Mouse (Mus musculus): Measurements from ENCODE around the gene Rlbp1.

Rlbp1 gene

GRCm38 (mm10) chr7:79376516-79377275 lies 10.2 kb downstream of the Rlbp1 start:
- no peak for DNase-seq (ENCODE audit: low read depth)

DNA sequence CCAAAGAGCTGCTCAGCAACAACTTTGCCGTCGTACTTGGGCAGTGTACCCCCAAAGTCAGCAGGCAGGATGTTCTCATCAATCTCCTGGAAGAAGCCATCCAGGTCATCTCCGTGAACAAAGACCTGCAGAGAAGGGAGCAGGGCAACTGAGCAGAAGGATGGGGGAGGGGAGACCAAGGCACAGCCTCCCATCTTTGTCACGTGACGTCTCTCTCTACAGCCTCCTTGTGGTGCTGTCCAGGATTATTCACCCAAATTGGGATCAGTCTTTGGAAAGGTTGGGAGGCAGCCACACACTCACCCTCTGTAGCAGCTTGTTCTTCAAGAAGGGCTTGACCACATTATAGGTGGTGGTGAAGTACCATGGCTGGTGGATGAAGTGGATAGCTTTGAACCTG lies 11.3 kb downstream of the Rlbp1 start:
- no peak for DNase-seq (ENCODE audit: low read depth)

DNA sequence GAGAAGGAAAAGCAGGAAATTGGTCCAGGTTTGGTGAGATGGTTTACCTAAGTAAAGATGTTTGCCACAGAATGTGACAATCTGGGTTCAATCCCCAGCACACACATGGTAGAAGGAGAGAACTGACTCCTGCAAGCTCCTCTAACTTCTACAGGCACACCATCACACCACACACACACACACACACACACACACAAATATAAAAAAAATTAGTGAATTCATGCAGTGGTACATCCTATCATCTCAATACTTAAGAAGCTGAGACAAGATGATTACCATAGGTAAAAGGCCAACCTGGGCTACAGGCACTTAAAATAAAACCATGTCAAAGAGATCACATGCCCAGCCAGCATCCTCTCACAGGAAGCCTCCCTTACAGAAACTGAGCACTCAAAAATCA lies 12.8 kb downstream of the Rlbp1 start:
- DNase-seq (ENCODE audit: low read depth), result no peak

DNA sequence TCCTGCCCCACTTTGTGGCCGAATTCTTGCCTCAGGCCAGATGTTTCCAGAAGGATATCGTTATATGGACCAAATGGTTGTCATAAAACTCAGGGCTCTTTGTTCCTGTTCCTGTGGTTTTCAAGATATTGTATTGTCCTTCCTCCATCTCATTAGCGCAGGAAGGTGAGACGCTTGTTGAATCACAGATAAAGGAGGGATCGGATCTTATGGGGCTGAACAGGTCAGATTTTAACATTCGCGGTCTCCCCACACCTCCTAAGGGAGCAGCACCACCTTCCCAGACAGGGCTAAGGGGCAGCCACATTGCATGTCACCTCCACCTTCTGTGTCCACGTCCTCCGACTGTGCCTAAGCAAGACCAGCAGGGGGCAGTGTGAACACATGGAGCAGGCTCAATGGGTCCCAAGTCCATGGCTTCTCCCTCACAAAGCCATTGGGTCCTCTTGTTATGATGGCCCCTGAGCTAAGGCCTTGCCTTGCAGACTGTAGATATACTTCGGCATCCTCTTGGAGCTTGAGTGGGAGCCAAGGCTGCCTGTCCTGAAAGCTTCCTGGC lies 15.4 kb downstream of the Rlbp1 start:
- DNase-seq (ENCODE audit: low read depth), result peak; percentile 80

- no peak for DNase-seq (ENCODE audit: low read depth)
These were observed 17.4 kb downstream of the Rlbp1 start for GRCm38 (mm10) chr7:79369416-79369815.

GRCm38 (mm10) chr7:79368664-79369063 lies 18.2 kb downstream of the Rlbp1 start:
- no peak for DNase-seq (ENCODE audit: low read depth)

DNA sequence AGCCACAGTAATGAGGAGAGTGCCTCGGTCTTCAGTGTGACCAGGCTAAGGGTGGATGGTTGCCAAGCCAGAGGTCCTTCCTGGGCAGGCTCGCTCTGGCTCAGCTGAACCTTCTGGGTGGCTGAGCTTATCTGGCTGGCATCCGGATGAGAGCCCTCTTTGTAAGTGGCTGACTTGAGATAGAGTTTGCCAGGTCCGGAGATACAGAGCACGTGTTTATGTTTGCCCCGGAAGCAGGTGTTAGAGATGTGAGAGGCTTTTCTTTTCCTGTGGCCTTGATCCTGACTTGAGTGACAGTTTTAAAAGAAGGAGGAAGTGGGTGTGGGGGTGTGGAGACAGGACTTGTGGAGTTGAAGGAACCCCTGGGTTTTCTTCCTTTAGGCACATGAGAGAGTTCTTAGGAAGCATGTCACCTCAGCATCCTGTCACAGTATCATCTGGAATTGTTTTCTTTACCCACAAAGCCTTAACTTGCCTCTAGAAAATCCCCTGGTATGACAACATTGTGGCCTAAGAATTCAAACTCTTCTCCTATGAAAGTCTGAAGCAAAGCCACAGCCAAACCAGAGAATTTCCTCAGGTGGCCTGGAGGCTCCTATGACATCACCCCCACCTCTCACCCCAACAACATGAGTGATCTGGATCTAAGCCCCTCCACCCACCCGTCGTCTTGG lies 23.3 kb downstream of the Rlbp1 start:
- DNase-seq (ENCODE audit: low read depth), result no peak

DNA sequence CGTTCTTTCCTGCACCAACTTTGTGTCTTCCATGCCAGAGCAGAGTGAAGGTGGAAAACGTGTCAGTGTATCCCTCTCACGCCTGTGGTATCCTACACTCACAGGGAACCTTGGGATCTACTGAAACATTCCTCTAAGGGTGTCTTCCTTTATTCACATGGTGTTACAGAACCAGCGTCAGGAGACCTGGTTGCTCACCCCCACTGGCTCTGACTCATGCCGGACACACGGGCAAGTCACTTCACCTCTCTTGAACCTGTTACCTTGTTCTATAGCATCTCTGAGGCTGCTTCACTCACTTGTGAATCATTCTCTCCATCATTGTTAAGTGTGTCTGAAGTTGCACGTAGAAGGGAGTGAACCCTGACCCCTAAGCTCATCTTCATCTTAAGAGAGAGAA lies 24.0 kb downstream of the Rlbp1 start:
- DNase-seq (ENCODE audit: low read depth), result no peak

DNA sequence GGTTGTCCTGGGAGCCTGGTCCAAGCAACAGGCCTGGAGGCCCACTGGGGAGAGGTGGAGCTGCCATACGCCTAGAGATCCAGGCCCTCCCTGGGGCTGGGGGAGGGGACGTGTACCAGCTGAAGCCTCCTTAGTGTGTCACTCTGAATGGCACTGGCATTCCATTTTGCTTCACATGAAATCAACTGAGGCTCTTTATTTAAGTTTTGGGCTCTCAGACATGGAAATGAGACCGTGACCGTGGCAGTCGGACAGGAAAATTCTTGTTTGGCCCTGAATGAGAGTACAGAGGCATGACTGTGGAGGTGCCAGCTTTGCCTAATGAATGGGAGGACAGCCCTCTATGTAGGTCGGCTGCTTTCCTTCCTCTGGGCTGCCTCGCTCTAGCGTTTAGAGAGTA lies 24.6 kb downstream of the Rlbp1 start:
- DNase-seq (ENCODE audit: low read depth), result no peak

DNA sequence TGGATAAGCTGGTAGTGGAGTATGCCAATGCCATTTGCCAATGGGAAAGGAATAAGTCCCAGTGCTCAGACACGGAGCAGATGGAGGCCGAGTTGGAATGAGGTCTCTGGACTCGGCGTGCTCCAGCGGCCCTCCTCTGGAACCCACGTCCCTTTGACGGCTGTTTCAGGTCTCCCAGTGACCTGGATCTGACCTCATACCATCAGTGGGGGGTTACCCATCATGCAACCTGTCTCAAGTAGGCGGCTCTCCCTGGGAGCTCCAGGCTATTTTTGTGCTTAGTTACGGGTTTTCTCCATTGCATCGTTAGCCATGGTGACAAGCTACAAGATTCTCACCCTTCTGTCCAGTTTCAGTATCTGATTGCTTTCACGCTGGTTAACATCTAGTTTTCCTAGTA lies 26.8 kb downstream of the Rlbp1 start:
- DNase-seq (ENCODE audit: low read depth), result no peak

DNA sequence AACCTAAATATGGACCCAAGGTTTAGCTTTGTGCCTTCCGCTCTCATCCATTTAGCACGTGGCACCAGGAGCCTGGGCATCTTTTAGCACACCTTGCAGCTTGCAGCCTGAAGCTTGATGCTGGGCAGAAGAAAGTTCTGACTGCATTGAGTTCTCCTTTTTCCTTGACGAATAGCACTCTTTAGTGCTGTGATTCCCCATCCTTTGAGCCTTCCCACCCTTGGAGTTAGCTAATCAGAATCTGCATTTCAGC lies 27.7 kb downstream of the Rlbp1 start:
- no peak for DNase-seq (ENCODE audit: low read depth)

GRCm38 (mm10) chr7:79358350-79359182 lies 28.3 kb downstream of the Rlbp1 start:
- DNase-seq (ENCODE audit: low read depth), result no peak

- DNase-seq (ENCODE audit: low read depth), result peak; percentile 93
These were observed 37.0 kb downstream of the Rlbp1 start for GRCm38 (mm10) chr7:79349738-79350386.

GRCm38 (mm10) chr7:79348816-79349215 lies 38.0 kb downstream of the Rlbp1 start:
- DNase-seq (ENCODE audit: low read depth), result peak; percentile 69

DNA sequence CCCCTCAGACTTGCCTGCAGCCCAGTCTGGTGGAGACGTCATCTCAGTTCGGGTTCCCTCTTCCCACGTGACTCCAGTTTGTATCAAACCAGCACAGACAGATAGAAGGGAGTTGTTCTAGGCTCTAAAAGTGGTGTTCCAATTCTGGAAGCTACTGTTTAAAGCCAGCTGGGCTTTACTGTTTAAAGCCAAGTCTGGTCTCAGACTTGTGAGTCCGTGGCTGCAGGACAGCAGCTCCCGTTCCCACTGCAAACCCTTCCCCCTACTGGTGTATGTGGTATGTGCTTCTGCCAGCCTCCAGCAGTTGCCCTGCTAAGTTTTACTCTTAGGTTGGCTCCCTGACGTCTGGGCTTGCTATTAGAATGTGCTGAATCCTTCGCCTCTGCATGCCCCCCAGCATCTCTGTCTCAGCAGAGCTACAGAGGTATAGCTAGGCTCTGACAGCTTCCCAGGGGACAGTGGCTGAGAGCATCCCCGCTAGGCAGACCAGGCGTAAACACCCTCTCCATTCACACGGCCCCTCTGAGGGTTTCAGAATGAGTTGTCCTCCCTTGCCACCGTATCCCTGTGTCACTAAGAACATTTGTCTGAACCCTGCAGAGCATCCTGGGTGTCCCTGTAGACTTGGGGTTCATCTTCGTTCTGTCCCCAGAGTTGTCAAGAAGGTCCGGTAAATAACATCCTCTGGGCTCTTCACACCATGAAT lies 39.6 kb downstream of the Rlbp1 start:
- peak; percentile 41 for DNase-seq (ENCODE audit: low read depth)

DNA sequence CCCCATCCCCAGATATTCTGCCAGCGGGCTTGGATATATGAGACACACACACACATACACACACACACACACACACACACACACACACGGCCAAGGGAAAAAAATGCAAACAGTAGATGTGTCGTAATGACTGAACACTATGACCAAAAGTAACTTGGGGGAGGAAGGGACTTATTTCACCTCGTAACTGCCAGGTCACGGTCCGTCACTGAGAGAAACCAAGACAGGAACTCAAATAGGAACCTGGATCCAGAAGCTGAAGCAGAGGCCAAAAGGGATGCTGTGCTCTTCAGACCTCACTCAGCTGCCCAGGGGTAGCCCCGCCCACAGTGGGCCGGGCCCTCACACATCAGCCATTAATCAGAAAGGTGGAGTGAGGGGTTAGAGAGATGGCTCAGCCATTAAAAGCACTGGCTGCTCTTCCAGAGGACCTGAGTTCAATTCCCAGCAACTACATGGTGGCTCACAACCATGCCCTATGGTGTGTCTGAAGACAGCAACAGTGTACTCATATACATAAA lies 40.2 kb downstream of the Rlbp1 start:
- no peak for DNase-seq (ENCODE audit: low read depth)

GRCm38 (mm10) chr7:79345902-79346301 lies 40.9 kb downstream of the Rlbp1 start:
- DNase-seq (ENCODE audit: low read depth), result peak; percentile 73

DNA sequence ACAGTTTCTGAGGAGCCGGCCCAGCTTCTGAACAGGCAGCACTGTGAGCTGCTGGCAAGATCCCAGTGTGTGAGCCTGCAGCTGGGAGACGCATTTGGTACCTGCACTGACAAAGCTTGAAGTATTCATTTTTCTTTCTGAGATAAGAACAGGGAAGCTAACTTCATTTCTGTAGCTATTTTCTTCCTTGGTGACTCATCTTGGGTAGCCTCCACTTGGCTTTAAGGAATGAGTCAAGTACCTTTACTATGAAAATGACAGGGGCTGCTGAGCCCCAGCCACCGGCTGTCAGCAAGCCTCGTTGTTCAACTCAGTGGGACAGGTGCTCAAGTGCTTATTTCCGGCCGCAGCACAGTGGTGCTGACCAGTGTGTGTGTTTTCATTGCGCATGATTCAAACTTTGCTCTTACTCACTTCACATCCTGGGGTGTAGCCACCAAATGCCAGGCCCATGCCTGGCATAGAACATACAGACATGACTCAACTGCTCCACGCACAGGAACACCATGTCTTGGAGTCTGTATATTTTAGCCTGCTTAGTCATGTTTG lies 50.4 kb downstream of the Rlbp1 start:
- DNase-seq (ENCODE audit: low read depth), result peak; percentile 87

DNA sequence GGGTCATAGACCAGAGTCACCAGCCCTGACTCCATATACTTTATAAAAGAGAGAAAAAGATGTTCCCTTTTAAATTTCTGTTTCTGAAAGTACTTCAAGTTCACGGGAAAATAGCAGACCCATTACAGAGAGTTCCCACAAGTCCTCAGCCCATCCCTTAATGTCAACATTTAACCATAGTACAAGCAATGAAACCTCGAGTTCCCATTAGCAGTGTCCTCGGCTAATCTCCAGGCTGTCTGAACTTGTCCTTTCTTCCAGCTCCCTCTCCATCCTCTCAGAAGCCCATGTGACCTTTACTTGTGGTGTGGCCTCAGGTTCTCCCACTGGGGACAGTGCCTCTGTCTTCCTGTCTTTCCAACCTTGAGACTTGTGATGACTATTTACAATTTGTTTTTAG lies 53.4 kb downstream of the Rlbp1 start:
- DNase-seq (ENCODE audit: low read depth), result no peak

GRCm38 (mm10) chr7:79331197-79331596 lies 55.7 kb downstream of the Rlbp1 start:
- no peak for DNase-seq (ENCODE audit: low read depth)

- no peak for DNase-seq (ENCODE audit: low read depth)
These were observed 58.1 kb downstream of the Rlbp1 start for GRCm38 (mm10) chr7:79328769-79329168.

Data from NIH3T3 (cell line).